Mouse (Mus musculus) macrophage (primary cell): Measurements from ENCODE around the gene Abhd10. TPM values are rescaled to one million over a fixed set of nuclear protein-coding genes. Genes with fewer than 3 reads are reported as not detected.

Experiments used
- H3K27ac ChIP-seq: fragments of 350-480 bp; formaldehyde crosslinking; 2 replicates; pipeline ENCODE4 v1.9.0; 2021
- H3K36me3 ChIP-seq: fragments of 350-480 bp; formaldehyde crosslinking; 2 replicates; pipeline ENCODE4 v1.9.0; 2021; ENCODE audit errors: inconsistent target
- H3K4me3 ChIP-seq: fragments of 350-480 bp; formaldehyde crosslinking; 2 replicates; pipeline ENCODE4 v1.9.0; 2021; ENCODE audit errors: inconsistent target
- H3K79me2 ChIP-seq: fragments of 350-480 bp; formaldehyde crosslinking; 2 replicates; pipeline ENCODE4 v1.9.0; 2021; ENCODE audit errors: inconsistent target
- WGBS: methylation state at CpG from one replicate; pipeline ENCODE4 v1.1.7; 2026; ENCODE audit warnings: inconsistent platforms; ENCODE audit not compliant: missing documents; 5-methylcytosine and 5-hydroxymethylcytosine counted together
- polyA plus RNA-seq: library from polyadenylated mRNA; stranded (reverse); fragments of 250-400 nt; gene quantifications from 3 replicates; pipeline ENCODE4 v1.2.4, GENCODE M21; 2018; ENCODE audit warnings: inconsistent platforms

Gene Abhd10
- polyA plus RNA-seq, 1 experiment from 2014 or later = 8.6 TPM

DNA sequence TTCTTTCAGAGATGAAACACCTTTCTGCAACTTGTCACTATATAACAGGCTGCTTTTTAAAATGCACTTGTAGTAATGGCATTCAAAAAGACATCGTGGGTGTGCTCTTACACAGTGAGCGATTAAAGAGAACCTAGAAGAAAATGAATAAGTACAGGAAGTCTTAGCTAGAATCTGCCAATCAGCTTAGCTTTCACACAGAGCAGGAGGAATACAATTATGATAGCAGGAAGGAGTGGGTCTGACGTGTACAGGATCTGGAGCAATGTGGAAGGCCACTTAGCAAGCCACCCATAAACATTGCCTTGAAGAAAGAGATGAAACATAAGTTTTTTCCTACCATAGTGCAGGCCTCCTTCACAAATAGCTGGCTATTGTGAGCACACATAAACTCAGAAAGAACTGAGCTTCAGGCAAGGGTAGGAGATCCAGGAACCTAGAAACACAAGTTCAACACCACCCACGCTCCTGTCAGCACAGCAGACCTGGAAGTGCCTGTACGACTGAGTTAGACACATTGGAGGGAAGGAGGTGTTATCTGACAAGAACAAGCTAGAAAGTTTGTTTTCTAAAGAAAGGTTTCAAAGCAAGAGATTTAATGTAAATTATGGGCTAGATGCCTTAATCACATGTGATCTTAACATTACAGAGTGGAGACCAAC, 28.1 kb downstream of the Abhd10 start:
- 79% methylated on average over 5 of the region's 5 CpGs for WGBS
- Histone ChIP-seq H3K27ac (no peak overlapping the region), H3K4me3 (no peak overlapping the region), H3K36me3 (no peaks in the 10 kb centered on the region), H3K79me2 (no peaks in the 10 kb centered on the region)

DNA sequence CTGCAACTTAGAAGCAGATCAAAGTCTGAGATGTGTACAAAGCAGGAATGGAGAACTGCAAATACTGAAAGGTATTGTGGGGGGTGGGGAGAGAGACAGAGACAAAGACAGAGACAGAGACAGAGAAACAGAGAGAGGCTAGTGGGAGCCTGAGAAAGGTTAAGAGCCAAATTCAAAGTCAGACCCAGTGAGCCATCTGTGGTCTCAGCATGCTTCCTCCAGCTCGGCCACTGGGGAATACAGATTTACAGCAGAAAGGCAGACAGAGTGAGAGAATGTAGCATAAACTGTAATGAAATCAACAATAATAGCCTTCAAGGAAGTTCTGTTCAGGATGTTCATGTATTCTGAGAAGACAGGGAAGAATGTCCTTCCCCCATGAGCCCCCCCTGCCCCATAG, 28.9 kb downstream of the Abhd10 start:
- Histone ChIP-seq H3K79me2 (no peaks in the 10 kb centered on the region), H3K27ac (no peak overlapping the region), H3K4me3 (no peak overlapping the region), H3K36me3 (no peaks in the 10 kb centered on the region)
- 92% methylated on average over 1 of the region's 1 CpGs for WGBS

GRCm38 (mm10) chr16:45713261-45713660, 29.5 kb downstream of the Abhd10 start:
- no peak overlapping the region for H3K27ac ChIP-seq
- H3K4me3 ChIP-seq = no peak overlapping the region
- H3K79me2 ChIP-seq = no peaks in the 10 kb centered on the region
- H3K36me3 ChIP-seq = no peaks in the 10 kb centered on the region
- 90% methylated on average over 5 of the region's 5 CpGs for WGBS

- WGBS = 75% methylated on average over 7 of the region's 7 CpGs
- no peak overlapping the region for H3K4me3 ChIP-seq
- no peak overlapping the region for H3K27ac ChIP-seq
- H3K79me2 ChIP-seq = no peaks in the 10 kb centered on the region
- H3K36me3 ChIP-seq = no peaks in the 10 kb centered on the region
Observed at GRCm38 (mm10) chr16:45711263-45711662, 31.5 kb downstream of the Abhd10 start.

GRCm38 (mm10) chr16:45699301-45699700, 43.5 kb downstream of the Abhd10 start:
- no peaks in the 10 kb centered on the region for H3K79me2 ChIP-seq
- 85% methylated on average over 5 of the region's 5 CpGs for WGBS
- H3K27ac ChIP-seq = no peak overlapping the region

GRCm38 (mm10) chr16:45697996-45698395, 44.8 kb downstream of the Abhd10 start:
- Histone ChIP-seq H3K27ac (no peak overlapping the region), H3K79me2 (no peaks in the 10 kb centered on the region), H3K36me3 (no peaks in the 10 kb centered on the region), H3K4me3 (no peak overlapping the region)
- 93% methylated on average over 6 of the region's 6 CpGs for WGBS

More at GRCm38 (mm10) chr16:45699301-45699700, 43.5 kb downstream of the Abhd10 start:
- Histone ChIP-seq H3K4me3 (no peak overlapping the region), H3K36me3 (no peaks in the 10 kb centered on the region)

GRCm38 (mm10) chr16:45695445-45696160, 47.2 kb downstream of the Abhd10 start:
- Histone ChIP-seq H3K27ac (no peak overlapping the region), H3K4me3 (no peak overlapping the region), H3K36me3 (no peaks in the 10 kb centered on the region), H3K79me2 (no peaks in the 10 kb centered on the region)
- WGBS = 91% methylated on average over 9 of the region's 9 CpGs

- Histone ChIP-seq H3K36me3 (no peaks in the 10 kb centered on the region), H3K4me3 (no peak within 1 kb of the TSS), H3K79me2 (no peaks in the 10 kb centered on the region), H3K27ac (no peak within 1 kb of the TSS)
- 36% methylated on average over 9 of the region's 10 CpGs for WGBS
Observed at GRCm38 (mm10) chr16:45693558-45693957, 49.2 kb downstream of the Abhd10 start, which contains the start of gene Tmprss7. Tmprss7 (minus strand) TSS chr16:45693658.

DNA sequence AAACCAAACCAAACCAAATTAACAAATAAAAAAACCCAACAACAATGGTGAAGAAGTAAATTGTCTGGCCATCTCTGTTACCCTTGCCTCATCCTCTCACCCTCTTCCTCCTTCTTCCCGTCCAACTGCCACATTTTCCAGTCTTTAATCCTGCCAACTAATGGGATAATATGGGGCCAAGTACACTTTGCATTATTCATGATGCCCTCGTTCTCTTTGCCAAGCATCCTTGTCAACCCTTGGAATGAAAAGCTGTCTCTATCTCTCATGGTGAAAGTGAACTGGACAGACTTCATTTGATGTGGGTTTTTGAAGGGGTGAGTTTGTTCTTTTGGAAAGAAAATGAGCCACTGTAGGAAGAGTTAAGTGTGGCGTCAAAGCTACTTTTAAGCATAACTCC, 49.9 kb downstream of the Abhd10 start:
- 85% methylated on average over 3 of the region's 3 CpGs for WGBS
- no peak overlapping the region for H3K4me3 ChIP-seq
- no peaks in the 10 kb centered on the region for H3K79me2 ChIP-seq
- H3K36me3 ChIP-seq = no peaks in the 10 kb centered on the region
- no peak overlapping the region for H3K27ac ChIP-seq

GRCm38 (mm10) chr16:45690178-45690577, 52.6 kb downstream of the Abhd10 start:
- 49% methylated on average over 4 of the region's 4 CpGs for WGBS
- H3K36me3 ChIP-seq = no peaks in the 10 kb centered on the region
- H3K79me2 ChIP-seq = no peaks in the 10 kb centered on the region
- no peak overlapping the region for H3K4me3 ChIP-seq
- no peak overlapping the region for H3K27ac ChIP-seq

DNA sequence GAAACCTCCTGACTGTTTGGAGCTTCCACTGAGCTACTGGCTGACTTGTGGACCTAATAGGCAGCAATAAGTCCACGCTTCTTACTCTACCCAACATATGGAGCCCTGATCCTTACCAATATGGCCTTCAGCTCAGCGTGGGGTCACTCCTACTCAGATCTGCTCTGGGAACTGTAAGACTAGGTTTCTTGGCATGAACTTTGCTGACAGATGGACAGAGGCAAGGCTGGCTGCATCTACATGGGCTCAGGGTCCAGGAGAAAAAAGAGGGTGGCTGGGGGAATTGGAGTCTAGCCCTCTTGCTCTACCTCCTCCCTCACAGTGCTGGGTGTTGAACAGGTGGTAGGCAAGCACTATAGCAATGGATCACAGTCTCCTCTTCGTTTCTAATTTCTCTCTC, 55.9 kb downstream of the Abhd10 start:
- 91% methylated on average over 3 of the region's 3 CpGs for WGBS
- Histone ChIP-seq H3K36me3 (no peaks in the 10 kb centered on the region), H3K4me3 (no peak overlapping the region), H3K79me2 (no peaks in the 10 kb centered on the region), H3K27ac (no peak overlapping the region)

GRCm38 (mm10) chr16:45685295-45685694, 57.5 kb downstream of the Abhd10 start:
- Histone ChIP-seq H3K79me2 (no peaks in the 10 kb centered on the region), H3K36me3 (no peaks in the 10 kb centered on the region), H3K4me3 (no peak overlapping the region), H3K27ac (no peak overlapping the region)
- WGBS = 82% methylated on average over 3 of the region's 3 CpGs

- no peak overlapping the region for H3K4me3 ChIP-seq
- H3K79me2 ChIP-seq = no peaks in the 10 kb centered on the region
- H3K27ac ChIP-seq = no peak overlapping the region
- no peaks in the 10 kb centered on the region for H3K36me3 ChIP-seq
- 15% methylated on average over 8 of the region's 8 CpGs for WGBS
Observed at GRCm38 (mm10) chr16:45684815-45685214, 57.9 kb downstream of the Abhd10 start.
